Mouse (Mus musculus) intestine, postnatal 0 days (tissue): Measurements from ENCODE around the gene Mdm2. TPM values are rescaled to one million over a fixed set of nuclear protein-coding genes. Genes with fewer than 3 reads are reported as not detected.

Experiments
- ATAC-seq: fragments of 200-750 bp; cut with Nextera tagmentation; 2 replicates; pipeline ENCODE4 v1.8.0; 2017; ENCODE audit warnings: mild to moderate bottlenecking, moderate TSS enrichment, moderate library complexity
- H3K27ac ChIP-seq: fragments of 300-500 bp; sonication (generic); 2 replicates; pipeline ENCODE4 v1.5.1; 2014; ENCODE audit warnings: mild to moderate bottlenecking, low read depth, low read length, moderate library complexity
- H3K27me3 ChIP-seq: fragments of 300-500 bp; sonication (generic); replicated peaks from 2 replicates; pipeline ENCODE4 v1.6.1; 2014; ENCODE audit warnings: low read length, mixed read lengths; ENCODE audit not compliant: control insufficient read depth, insufficient read depth
- H3K36me3 ChIP-seq: fragments of 300-500 bp; sonication (generic); 2 replicates; pipeline ENCODE4 v1.6.1; 2014; ENCODE audit warnings: mild to moderate bottlenecking, moderate library complexity; ENCODE audit not compliant: control insufficient read depth, insufficient read depth
- H3K4me1 ChIP-seq: fragments of 300-500 bp; sonication (generic); replicated peaks from 2 replicates; pipeline ENCODE4 v1.6.1; 2014; ENCODE audit warnings: antibody characterized with exemption, low read length, mixed read lengths; ENCODE audit not compliant: control insufficient read depth, insufficient read depth
- H3K4me2 ChIP-seq: fragments of 300-500 bp; sonication (generic); replicated peaks from 2 replicates; pipeline ENCODE4 v1.6.1; 2014; ENCODE audit warnings: low read depth, mild to moderate bottlenecking, moderate library complexity
- H3K4me3 ChIP-seq: fragments of 300-500 bp; sonication (generic); 2 replicates; pipeline ENCODE4 v1.5.1; 2014; ENCODE audit warnings: low read depth, low read length
- H3K9ac ChIP-seq: fragments of 300-500 bp; sonication (generic); 2 replicates; pipeline ENCODE4 v1.6.1; 2014; ENCODE audit warnings: mild to moderate bottlenecking, low read depth, low read length
- H3K9me3 ChIP-seq: fragments of 300-500 bp; sonication (generic); 2 replicates; pipeline ENCODE4 v1.6.1; 2016; ENCODE audit warnings: mixed run types; ENCODE audit not compliant: control insufficient read depth
- CTCF ChIP-seq: sonication (generic); IDR thresholded peaks from 2 replicates; pipeline ENCODE4 v1.5.1; 2016; ENCODE audit warnings: low read depth, mild to moderate bottlenecking, control low read depth, antibody characterized with exemption, moderate library complexity
- WGBS: fragments of 180-500 bp; shearing (Covaris S2); extraction: QIAGEN DNeasy Blood & Tissue Kit; methylation state at CpG from one replicate; pipeline ENCODE4 v1.1.7; 2014; 5-methylcytosine and 5-hydroxymethylcytosine counted together
- polyA plus RNA-seq: library from polyadenylated mRNA; unstranded; fragments of >200 nt; fragmentation: Nextera tagmentation; extraction: Ambion mirVana; gene quantifications from 2 replicates; pipeline ENCODE4 v1.2.1, GENCODE M21; 2015

Gene Mdm2
- polyA plus RNA-seq, 1 experiment from 2014 or later, result 16.5 TPM

- ATAC-seq, result no peak
- Histone ChIP-seq H3K9me3 (no peaks in the 10 kb centered on the region), H3K27me3 (no peaks in the 10 kb centered on the region), H3K9ac (no peak overlapping the region), H3K4me1 (no peaks in the 10 kb centered on the region), H3K27ac (no peak overlapping the region), H3K36me3 (peaks cover 83% of the 10 kb centered on the region), H3K4me3 (no peak overlapping the region), H3K4me2 (no peak overlapping the region)
- 90% methylated on average over 8 of the region's 8 CpGs for WGBS
- no peak for TF ChIP-seq CTCF
Observed at GRCm38 (mm10) chr10:117696021-117696826, 14.3 kb downstream of the Mdm2 start.

GRCm38 (mm10) chr10:117695605-117696004 lies 15.0 kb downstream of the Mdm2 start:
- WGBS, result 97% methylated on average over 4 of the region's 4 CpGs
- no peak overlapping the region for H3K4me3 ChIP-seq
- no peaks in the 10 kb centered on the region for H3K4me1 ChIP-seq
- no peaks in the 10 kb centered on the region for H3K27me3 ChIP-seq
- H3K36me3 ChIP-seq, result peaks cover 89% of the 10 kb centered on the region
- no peak for ATAC-seq
- H3K9ac ChIP-seq, result no peak overlapping the region
- H3K9me3 ChIP-seq, result no peaks in the 10 kb centered on the region
- H3K27ac ChIP-seq, result no peak overlapping the region
- TF ChIP-seq CTCF, result no peak
- no peak overlapping the region for H3K4me2 ChIP-seq

- H3K36me3 ChIP-seq, result peaks cover 90% of the 10 kb centered on the region
- H3K27ac ChIP-seq, result no peak overlapping the region
- H3K4me1 ChIP-seq, result no peaks in the 10 kb centered on the region
- H3K9me3 ChIP-seq, result no peaks in the 10 kb centered on the region
- no peak overlapping the region for H3K9ac ChIP-seq
- ATAC-seq, result no peak
- WGBS, result 95% methylated on average over 4 of the region's 4 CpGs
- H3K4me3 ChIP-seq, result no peak overlapping the region
- H3K4me2 ChIP-seq, result no peak overlapping the region
- H3K27me3 ChIP-seq, result no peaks in the 10 kb centered on the region
- TF ChIP-seq CTCF, result no peak
Observed at GRCm38 (mm10) chr10:117695027-117695426, 15.5 kb downstream of the Mdm2 start.

- no peaks in the 10 kb centered on the region for H3K9me3 ChIP-seq
- no peaks in the 10 kb centered on the region for H3K27me3 ChIP-seq
- no peak overlapping the region for H3K4me2 ChIP-seq
- no peak overlapping the region for H3K4me3 ChIP-seq
- no peak for ATAC-seq
- peaks cover 89% of the 10 kb centered on the region for H3K36me3 ChIP-seq
- TF ChIP-seq CTCF, result no peak
- no peak overlapping the region for H3K9ac ChIP-seq
- no peaks in the 10 kb centered on the region for H3K4me1 ChIP-seq
- no peak overlapping the region for H3K27ac ChIP-seq
- 97% methylated on average over 6 of the region's 6 CpGs for WGBS
Observed at GRCm38 (mm10) chr10:117694255-117694953, 16.2 kb downstream of the Mdm2 start.

- TF ChIP-seq CTCF, result no peak
- Histone ChIP-seq H3K9ac (no peak overlapping the region), H3K9me3 (no peaks in the 10 kb centered on the region), H3K4me3 (no peak overlapping the region), H3K36me3 (peaks cover 82% of the 10 kb centered on the region), H3K4me2 (no peak overlapping the region), H3K4me1 (no peaks in the 10 kb centered on the region), H3K27me3 (no peaks in the 10 kb centered on the region), H3K27ac (peak overlapping the region; percentile 46; the same call in 1 of the 2 replicates)
- ATAC-seq, result no peak
- WGBS, result 84% methylated on average over 5 of the region's 5 CpGs
Observed at GRCm38 (mm10) chr10:117692953-117693352, 17.6 kb downstream of the Mdm2 start.

GRCm38 (mm10) chr10:117692173-117692572 lies 18.4 kb downstream of the Mdm2 start:
- peak; percentile 30 for TF ChIP-seq CTCF
- no peak overlapping the region for H3K4me3 ChIP-seq
- peaks cover 74% of the 10 kb centered on the region for H3K36me3 ChIP-seq

More at GRCm38 (mm10) chr10:117692173-117692572, 18.4 kb downstream of the Mdm2 start:
- Histone ChIP-seq H3K4me2 (no peak overlapping the region), H3K27ac (no peak overlapping the region), H3K27me3 (no peaks in the 10 kb centered on the region), H3K9me3 (no peaks in the 10 kb centered on the region), H3K9ac (no peak overlapping the region), H3K4me1 (no peaks in the 10 kb centered on the region)
- ATAC-seq, result no peak
